Mouse (Mus musculus) intestine, postnatal 0 days (tissue): ENCODE measurements around the gene Sidt1. TPM values are rescaled to one million over a fixed set of nuclear protein-coding genes. Genes with fewer than 3 reads are reported as not detected.

ENCODE experiments used
- ATAC-seq: fragments of 200-750 bp; cut with Nextera tagmentation; 2 replicates; pipeline ENCODE4 v1.8.0; 2017; ENCODE audit warnings: mild to moderate bottlenecking, moderate TSS enrichment, moderate library complexity
- H3K27ac ChIP-seq: fragments of 300-500 bp; sonication (generic); 2 replicates; pipeline ENCODE4 v1.5.1; 2014; ENCODE audit warnings: mild to moderate bottlenecking, low read depth, low read length, moderate library complexity
- H3K27me3 ChIP-seq: fragments of 300-500 bp; sonication (generic); replicated peaks from 2 replicates; pipeline ENCODE4 v1.6.1; 2014; ENCODE audit warnings: low read length, mixed read lengths; ENCODE audit not compliant: control insufficient read depth, insufficient read depth
- H3K36me3 ChIP-seq: fragments of 300-500 bp; sonication (generic); 2 replicates; pipeline ENCODE4 v1.6.1; 2014; ENCODE audit warnings: mild to moderate bottlenecking, moderate library complexity; ENCODE audit not compliant: control insufficient read depth, insufficient read depth
- H3K4me1 ChIP-seq: fragments of 300-500 bp; sonication (generic); replicated peaks from 2 replicates; pipeline ENCODE4 v1.6.1; 2014; ENCODE audit warnings: antibody characterized with exemption, low read length, mixed read lengths; ENCODE audit not compliant: control insufficient read depth, insufficient read depth
- H3K4me2 ChIP-seq: fragments of 300-500 bp; sonication (generic); replicated peaks from 2 replicates; pipeline ENCODE4 v1.6.1; 2014; ENCODE audit warnings: low read depth, mild to moderate bottlenecking, moderate library complexity
- H3K4me3 ChIP-seq: fragments of 300-500 bp; sonication (generic); 2 replicates; pipeline ENCODE4 v1.5.1; 2014; ENCODE audit warnings: low read depth, low read length
- H3K9ac ChIP-seq: fragments of 300-500 bp; sonication (generic); 2 replicates; pipeline ENCODE4 v1.6.1; 2014; ENCODE audit warnings: mild to moderate bottlenecking, low read depth, low read length
- H3K9me3 ChIP-seq: fragments of 300-500 bp; sonication (generic); 2 replicates; pipeline ENCODE4 v1.6.1; 2016; ENCODE audit warnings: mixed run types; ENCODE audit not compliant: control insufficient read depth
- CTCF ChIP-seq: sonication (generic); IDR thresholded peaks from 2 replicates; pipeline ENCODE4 v1.5.1; 2016; ENCODE audit warnings: low read depth, mild to moderate bottlenecking, control low read depth, antibody characterized with exemption, moderate library complexity
- WGBS: fragments of 180-500 bp; shearing (Covaris S2); extraction: QIAGEN DNeasy Blood & Tissue Kit; methylation state at CpG from one replicate; pipeline ENCODE4 v1.1.7; 2014; 5-methylcytosine and 5-hydroxymethylcytosine counted together
- polyA plus RNA-seq: library from polyadenylated mRNA; unstranded; fragments of >200 nt; fragmentation: Nextera tagmentation; extraction: Ambion mirVana; gene quantifications from 2 replicates; pipeline ENCODE4 v1.2.1, GENCODE M21; 2015

The Sidt1 gene
- polyA plus RNA-seq, 1 experiment from 2014 or later: 1.2 TPM

DNA sequence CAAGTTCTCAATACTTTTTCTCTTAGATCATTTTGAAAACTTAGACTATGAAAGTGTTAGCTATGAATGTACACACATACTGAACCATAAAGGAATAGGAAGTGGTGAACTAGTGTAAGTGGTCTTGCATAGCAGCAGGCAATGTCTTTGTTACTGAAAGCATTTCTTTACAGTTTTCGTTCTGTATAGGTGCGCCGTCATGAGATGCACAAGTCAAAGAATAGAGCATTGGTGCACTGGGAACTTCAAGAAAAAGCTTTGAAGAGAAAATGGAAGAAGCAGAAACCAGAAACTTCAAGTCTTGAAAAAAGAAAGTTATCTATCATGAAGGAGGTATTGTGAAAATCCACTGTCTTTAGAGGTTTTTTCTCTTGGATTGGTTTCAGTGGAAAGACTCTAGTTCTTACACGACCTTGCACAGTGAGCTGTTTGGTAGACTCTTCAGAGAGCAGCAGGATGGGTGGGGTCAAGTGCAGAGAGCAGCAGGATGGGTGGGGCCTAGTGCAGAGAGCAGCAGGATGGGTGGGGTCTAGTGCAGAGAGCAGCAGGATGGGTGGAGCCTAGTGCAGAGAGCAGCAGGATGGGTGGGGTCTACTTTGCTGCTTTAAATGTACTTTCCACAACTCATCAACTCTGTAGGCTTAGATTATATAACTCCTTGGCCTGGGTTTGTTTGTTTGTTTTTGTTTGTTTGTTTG lies 24.7 kb upstream of the Sidt1 start:
- H3K9me3 ChIP-seq: no peaks in the 10 kb centered on the region
- no peak overlapping the region for H3K9ac ChIP-seq
- peak; percentile 54; the same call in 1 of the 2 replicates for ATAC-seq
- no peak overlapping the region for H3K4me2 ChIP-seq
- no peak overlapping the region for H3K27ac ChIP-seq
- TF ChIP-seq CTCF: no peak
- H3K27me3 ChIP-seq: no peaks in the 10 kb centered on the region
- peaks cover 9% of the 10 kb centered on the region; the same call in 1 of the 2 replicates for H3K36me3 ChIP-seq
- H3K4me1 ChIP-seq: no peaks in the 10 kb centered on the region
- no peak overlapping the region for H3K4me3 ChIP-seq
- 72% methylated on average over 4 of the region's 4 CpGs for WGBS

DNA sequence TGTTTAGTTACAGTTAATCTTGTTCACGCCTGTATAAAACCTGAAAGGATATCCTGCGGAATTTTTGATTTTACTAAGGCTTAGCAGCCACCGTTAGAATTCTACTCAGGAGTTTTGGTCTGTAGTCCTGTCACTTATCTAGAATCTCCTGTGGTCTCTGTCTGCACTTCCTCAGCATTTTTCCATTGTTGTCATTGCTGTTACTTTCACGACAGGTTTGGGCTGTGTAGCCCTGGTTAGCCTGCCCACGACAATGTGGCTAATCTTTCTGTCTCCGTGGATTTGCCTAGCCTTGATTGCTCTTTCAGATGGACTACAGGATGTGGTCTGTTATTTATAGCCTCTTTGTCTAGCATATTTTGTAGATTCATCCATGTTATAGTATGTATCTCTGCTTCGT lies 23.3 kb upstream of the Sidt1 start:
- no peak overlapping the region for H3K27ac ChIP-seq
- H3K4me1 ChIP-seq: no peaks in the 10 kb centered on the region
- WGBS: 69% methylated on average over 7 of the region's 7 CpGs
- H3K4me2 ChIP-seq: no peak overlapping the region
- peaks cover 3% of the 10 kb centered on the region; the same call in 1 of the 2 replicates for H3K36me3 ChIP-seq
- TF ChIP-seq CTCF: no peak
- no peak overlapping the region for H3K4me3 ChIP-seq
- no peak for ATAC-seq
- no peaks in the 10 kb centered on the region for H3K27me3 ChIP-seq
- H3K9ac ChIP-seq: no peak overlapping the region
- H3K9me3 ChIP-seq: no peaks in the 10 kb centered on the region

DNA sequence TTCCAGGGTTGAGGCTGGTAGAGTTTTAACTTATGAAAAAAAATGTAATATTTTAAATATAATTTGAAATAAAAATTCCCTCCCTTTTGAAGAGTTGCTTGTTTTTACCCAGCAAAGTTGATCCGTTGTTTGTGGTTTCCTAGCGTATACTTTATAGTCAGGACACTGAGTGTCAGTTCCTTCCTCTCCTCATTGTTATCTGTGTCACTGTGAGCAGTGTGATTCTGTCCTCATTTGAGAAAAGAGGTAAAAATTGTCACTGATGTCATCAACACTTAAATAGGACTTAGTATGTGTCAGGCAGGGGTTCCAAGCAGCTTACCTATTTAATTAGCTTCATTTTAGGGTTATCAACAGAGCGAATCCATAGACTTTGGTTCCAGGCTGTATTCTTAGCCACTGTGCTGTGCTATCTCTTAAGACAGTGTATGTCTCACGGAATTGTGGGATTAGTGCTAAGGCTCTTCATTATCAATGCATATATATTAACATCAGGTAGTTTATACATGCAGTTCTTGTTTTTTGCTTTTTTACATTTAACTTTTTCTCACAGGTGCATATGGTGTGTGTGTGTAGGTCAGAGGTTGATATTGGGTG lies 16.9 kb upstream of the Sidt1 start:
- no peaks in the 10 kb centered on the region for H3K27me3 ChIP-seq
- whole genome bisulfite sequencing: 74% methylated on average over 4 of the region's 4 CpGs
- H3K4me3 ChIP-seq: no peak overlapping the region
- 0 out of 2 replicates have a peak, but pooled peaks cover 9% of the 10 kb centered on the region for H3K4me1 ChIP-seq
- H3K36me3 ChIP-seq: no peaks in the 10 kb centered on the region
- H3K27ac ChIP-seq: no peak overlapping the region
- H3K4me2 ChIP-seq: no peak overlapping the region
- H3K9me3 ChIP-seq: no peaks in the 10 kb centered on the region
- ATAC-seq: no peak
- no peak overlapping the region for H3K9ac ChIP-seq
- TF ChIP-seq CTCF: no peak

DNA sequence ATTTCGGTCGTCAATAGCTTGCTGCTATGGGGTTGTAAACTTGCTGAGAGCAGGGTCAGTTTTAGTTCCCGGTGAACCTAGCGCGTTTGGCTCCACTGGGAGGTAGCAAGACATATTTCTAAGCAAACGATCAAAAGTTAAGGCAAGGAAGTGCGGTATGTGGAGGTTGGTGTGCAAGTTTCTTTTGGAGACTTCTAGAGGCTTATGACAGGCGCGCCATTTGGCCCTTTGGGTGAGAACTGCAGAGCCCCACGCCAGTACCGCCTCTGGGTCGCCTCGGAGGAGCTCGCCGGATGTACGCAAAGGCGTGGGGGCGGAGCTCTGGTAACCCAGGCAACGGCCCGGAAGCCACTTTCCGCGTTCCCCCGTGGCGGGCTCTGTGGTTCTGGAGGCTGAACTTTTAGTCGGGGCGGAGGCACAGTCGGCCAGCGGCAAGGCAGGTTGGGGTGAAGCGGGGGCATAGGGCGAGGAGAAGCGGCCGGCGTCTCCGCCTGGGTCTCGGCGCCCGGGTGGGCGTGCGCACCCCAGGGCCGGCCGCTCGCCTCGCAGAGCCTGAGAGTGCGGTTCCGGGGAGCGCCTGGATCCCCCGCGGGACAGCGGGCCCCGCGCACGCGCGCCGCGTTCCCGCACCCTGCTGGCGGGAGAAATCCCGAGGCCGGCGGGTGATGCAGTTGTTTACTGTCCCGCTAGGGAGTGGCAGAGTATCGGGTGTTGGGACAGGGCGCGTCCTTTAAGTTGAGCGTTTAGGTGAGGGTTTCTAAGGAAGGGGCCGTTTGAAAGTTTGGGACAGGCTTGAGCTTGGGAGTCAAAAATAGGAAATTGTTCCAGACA lies 14.3 kb upstream of the Sidt1 start, which contains the start of gene Spice1:
TSS of gene Spice1 (plus strand) at position 51 of the 831 bp plus-strand sequence.
- WGBS: under 1% methylated on average over 67 of the region's 67 CpGs
- H3K4me2 ChIP-seq: peak within 1 kb of the TSS; percentile 84
- no peaks in the 10 kb centered on the region for H3K36me3 ChIP-seq
- H3K9me3 ChIP-seq: no peaks in the 10 kb centered on the region
- H3K4me3 ChIP-seq: peak within 1 kb of the TSS; percentile 89
- no peaks in the 10 kb centered on the region for H3K27me3 ChIP-seq
- peak; percentile 98 for ATAC-seq
- TF ChIP-seq CTCF: peak; percentile 71
- 0 out of 2 replicates have a peak, but pooled peaks cover 9% of the 10 kb centered on the region for H3K4me1 ChIP-seq
- H3K27ac ChIP-seq: peak within 1 kb of the TSS; percentile 92
- H3K9ac ChIP-seq: peak within 1 kb of the TSS; percentile 76

DNA sequence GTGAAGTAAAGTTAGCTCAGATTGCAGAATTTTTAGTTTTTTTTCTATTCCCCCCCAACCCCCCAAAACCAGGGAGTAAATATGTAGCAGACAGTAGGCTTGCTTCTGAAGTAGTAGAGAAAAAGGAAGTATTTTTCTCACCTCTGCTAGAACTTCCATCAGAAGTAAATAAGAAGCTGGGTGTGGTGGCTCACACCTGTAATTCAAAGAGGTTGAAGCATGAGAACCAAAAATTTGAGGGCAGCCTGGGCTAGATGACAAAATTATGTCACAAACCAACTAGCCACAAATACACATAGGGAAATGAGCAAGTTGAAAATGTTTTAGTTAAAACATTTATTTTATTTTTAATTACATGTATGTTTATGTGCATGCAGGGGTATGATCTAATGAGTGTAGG lies 4.5 kb upstream of the Sidt1 start:
- Histone ChIP-seq H3K27me3 (no peaks in the 10 kb centered on the region), H3K4me2 (no peak overlapping the region), H3K4me1 (no peaks in the 10 kb centered on the region), H3K27ac (no peak overlapping the region), H3K4me3 (no peak overlapping the region), H3K9ac (no peak overlapping the region), H3K36me3 (no peaks in the 10 kb centered on the region), H3K9me3 (no peaks in the 10 kb centered on the region)
- no peak for ATAC-seq
- no peak for TF ChIP-seq CTCF
